Mouse (Mus musculus) limb, embryonic 12.5 days (tissue): ENCODE results near the gene Aurkaip1. TPM values are rescaled to one million over a fixed set of nuclear protein-coding genes. Genes with fewer than 3 reads are reported as not detected.

Experiments used
- microRNA-seq: library from miRNA; unstranded; fragments of <30 nt; microRNA quantifications from one replicate; pipeline ENCODE4, GENCODE M21; 2017
- polyA plus RNA-seq: library from polyadenylated mRNA; unstranded; fragments of >200 nt; fragmentation: Nextera tagmentation; extraction: Ambion mirVana; gene quantifications from 2 replicates; pipeline ENCODE4 v1.2.1, GENCODE M21; 2016

The Aurkaip1 gene
- polyA plus RNA-seq, 1 experiment from 2014 or later: 151 TPM

Small RNAs within 50 kb of the gene (microRNA-seq; reads per million reads assigned to microRNA genes)
- not detected for gene Gm27743

Other genes starting within 250 kb of the Aurkaip1 start
- gene Slc35e2, start 229.9 kb upstream of the Aurkaip1 start, polyA plus RNA-seq: 10.9 and 11.6 TPM in 2 replicates
- 78.4 and 82.4 TPM in 2 replicates for gene Cdk11b, start 206.4 kb upstream of the Aurkaip1 start, polyA plus RNA-seq
- not detected in 2 replicates for gene Gm10563, start 185.9 kb upstream of the Aurkaip1 start, polyA plus RNA-seq
- gene Mmp23, start 177.9 kb upstream of the Aurkaip1 start, polyA plus RNA-seq: 16.0 and 16.3 TPM in 2 replicates
- 36.5 and 37.2 TPM in 2 replicates for gene Mib2, start 162.1 kb upstream of the Aurkaip1 start, polyA plus RNA-seq
- gene Fndc10, start 136.9 kb upstream of the Aurkaip1 start, polyA plus RNA-seq: 9.3 and 11.2 TPM in 2 replicates
- 143 and 145 TPM in 2 replicates for gene Ssu72, start 126.5 kb upstream of the Aurkaip1 start, polyA plus RNA-seq
- gene Tmem240, start 96.5 kb upstream of the Aurkaip1 start, polyA plus RNA-seq: 1.4 and 1.6 TPM in 2 replicates
- gene Atad3a, start 70.2 kb upstream of the Aurkaip1 start, polyA plus RNA-seq: 104 and 108 TPM in 2 replicates
- 8.3 and 8.8 TPM in 2 replicates for gene Vwa1, start 56.6 kb upstream of the Aurkaip1 start, polyA plus RNA-seq
- 0.50 and 0.91 TPM in 2 replicates for gene Tmem88b, start 45.4 kb upstream of the Aurkaip1 start, polyA plus RNA-seq
- gene Ankrd65, start 40.8 kb upstream of the Aurkaip1 start, polyA plus RNA-seq: 0.18 TPM in 1 of 2 replicates, not detected in the other
- 217 and 228 TPM in 2 replicates for gene Mrpl20, start 28.4 kb upstream of the Aurkaip1 start, polyA plus RNA-seq
- 241 and 256 TPM in 2 replicates for gene Ccnl2, start 18.8 kb upstream of the Aurkaip1 start, polyA plus RNA-seq
- gene Mxra8, start 8.4 kb downstream of the Aurkaip1 start, polyA plus RNA-seq: 44.9 and 62.1 TPM in 2 replicates
- 5.5 and 14.7 TPM in 2 replicates for gene Dvl1, start 16.1 kb downstream of the Aurkaip1 start, polyA plus RNA-seq
- 0.39 and 0.74 TPM in 2 replicates for gene Tas1r3, start 32.1 kb downstream of the Aurkaip1 start, polyA plus RNA-seq
- 13.6 and 14.2 TPM in 2 replicates for gene Cptp, start 38.2 kb downstream of the Aurkaip1 start, polyA plus RNA-seq
- gene Ints11, start 38.3 kb downstream of the Aurkaip1 start, polyA plus RNA-seq: 82.0 and 82.9 TPM in 2 replicates
- 45.4 and 48.5 TPM in 2 replicates for gene Pusl1, start 60.5 kb downstream of the Aurkaip1 start, polyA plus RNA-seq
- gene Acap3, start 60.5 kb downstream of the Aurkaip1 start, polyA plus RNA-seq: 18.4 and 25.5 TPM in 2 replicates
- 165 and 169 TPM in 2 replicates for gene Ube2j2, start 112.6 kb downstream of the Aurkaip1 start, polyA plus RNA-seq
- gene C1qtnf12, start 131.0 kb downstream of the Aurkaip1 start, polyA plus RNA-seq: 27.1 and 31.6 TPM in 2 replicates
- 16.1 and 16.8 TPM in 2 replicates for gene B3galt6, start 161.4 kb downstream of the Aurkaip1 start, polyA plus RNA-seq
- gene Sdf4, start 161.6 kb downstream of the Aurkaip1 start, polyA plus RNA-seq: 131 and 139 TPM in 2 replicates
- 0.84 and 0.92 TPM in 2 replicates for gene Tnfrsf4, start 182.6 kb downstream of the Aurkaip1 start, polyA plus RNA-seq
- gene Tnfrsf18, start 194.9 kb downstream of the Aurkaip1 start, polyA plus RNA-seq: 1.8 and 1.9 TPM in 2 replicates
- gene Ttll10, start 228.1 kb downstream of the Aurkaip1 start, polyA plus RNA-seq: 0.58 and 1.3 TPM in 2 replicates